In the genomic region with DNA sequence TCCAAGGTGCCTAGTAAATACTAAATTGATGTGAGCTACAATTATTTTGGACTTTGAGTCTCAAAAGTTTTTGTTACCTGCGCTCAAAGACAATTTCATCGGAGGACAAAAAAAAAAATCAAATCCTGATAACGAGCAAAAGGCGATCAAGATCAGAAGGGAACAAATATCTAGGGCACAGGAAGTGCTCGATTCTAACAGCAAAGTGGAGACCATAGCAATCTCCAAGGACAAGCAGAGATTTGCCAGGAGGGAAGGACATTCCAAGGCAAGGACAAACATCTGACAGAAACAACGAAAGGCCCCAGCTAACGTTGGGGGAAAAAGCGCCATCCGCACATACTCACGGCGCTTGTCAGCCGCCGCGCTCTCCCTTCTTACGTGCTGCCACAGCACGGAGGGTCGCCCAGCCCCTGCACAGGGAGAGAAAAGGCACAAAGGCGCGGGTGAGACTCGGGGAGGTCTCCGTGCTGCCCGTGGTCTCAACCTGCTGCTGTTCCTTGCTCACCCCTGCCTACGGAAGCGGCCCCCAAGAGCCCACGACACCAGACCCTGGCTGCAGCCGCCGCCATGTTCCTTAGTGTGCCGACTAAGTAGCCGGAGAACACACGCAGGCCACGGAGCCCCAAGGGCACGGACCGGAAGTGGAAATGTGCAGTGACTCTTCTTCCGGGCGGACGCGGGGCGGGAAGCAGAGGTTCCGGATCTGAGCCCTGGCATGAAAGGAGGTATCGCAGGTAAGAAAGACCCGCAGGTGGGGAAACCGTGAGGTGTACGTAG, we compare ENCODE assay signal across 8 mouse cellular contexts. TPM values are rescaled to one million over a fixed set of nuclear protein-coding genes. Genes with fewer than 3 reads are reported as not detected.
A peak's percentile ranks its signal among the peaks of the same experiment; 100 is the strongest.
DNase-seq lines count a peak whose midpoint lies in the region; ATAC-seq and TF ChIP-seq lines count a peak whose summit lies in the region.

A gene (plus strand): TSS at position 665 of the 780 bp plus-strand sequence.
A gene (minus strand): TSS at position 752 of the 780 bp plus-strand sequence.

- DNase-seq in c-Kit-positive CD71-positive TER-119-positive erythroid progenitor cells, embryonic 14.5 days (ENCODE audit: low spot score), result peak; percentile 91
- DNase-seq in heart, postnatal 0 days (ENCODE audit: low spot score), result peak; percentile 85
- DNase-seq in kidney, postnatal 4 days, result peak; percentile 91 to 94
- peak; percentile 87 to 88 for DNase-seq in lung, adult 18-20 months
- peak; percentile 90 for DNase-seq in testis, postnatal 14 days (ENCODE audit: low spot score)

- H3K27ac ChIP-seq in forebrain, embryonic 12.5 days, result peak within 1 kb of the TSS; percentile 90
- H3K27ac ChIP-seq in heart, postnatal 0 days (ENCODE audit: low read depth), result peak within 1 kb of the TSS; percentile 91
- peak within 1 kb of the TSS; percentile 94 for H3K27ac ChIP-seq in neural tube, embryonic 15.5 days (replicated peaks)

- H3K27me3 ChIP-seq in E14TG2a.4 (ENCODE audit: insufficient read depth, low read length), result no peaks in the 10 kb centered on the region
- H3K27me3 ChIP-seq in forebrain, embryonic 12.5 days, result no peaks in the 10 kb centered on the region
- H3K27me3 ChIP-seq in heart, postnatal 0 days (ENCODE audit: control insufficient read depth, insufficient read depth, low read length), result no peaks in the 10 kb centered on the region
- H3K27me3 ChIP-seq in neural tube, embryonic 15.5 days (replicated peaks), result no peaks in the 10 kb centered on the region

- TF ChIP-seq CTCF in E14TG2a.4 (conservative IDR thresholded peaks at IDR 0.05; ENCODE audit: low read length), result no peak
- no peak for TF ChIP-seq CTCF in heart, postnatal 0 days (IDR thresholded peaks at IDR 0.05; ENCODE audit: low read depth)

- peaks cover 27% of the 10 kb centered on the region for H3K4me1 ChIP-seq in E14TG2a.4 (replicated peaks; ENCODE audit: low read depth, low read length)
- peaks cover 33% of the 10 kb centered on the region for H3K4me1 ChIP-seq in forebrain, embryonic 12.5 days
- H3K4me1 ChIP-seq in heart, postnatal 0 days (ENCODE audit: control insufficient read depth, insufficient read depth), result peaks cover 20% of the 10 kb centered on the region
- H3K4me1 ChIP-seq in neural tube, embryonic 15.5 days, result peaks cover 40% of the 10 kb centered on the region

- no peak; the same call in 1 of the 2 replicates for TF ChIP-seq EP300 in heart, postnatal 0 days (IDR thresholded peaks at IDR 0.05; ENCODE audit: low read depth)

- H3K9me3 ChIP-seq in E14TG2a.4 (ENCODE audit: low read length), result no peaks in the 10 kb centered on the region
- no peaks in the 10 kb centered on the region for H3K9me3 ChIP-seq in forebrain, embryonic 12.5 days
- H3K9me3 ChIP-seq in heart, postnatal 0 days (replicated peaks; ENCODE audit: control insufficient read depth, low read length), result no peaks in the 10 kb centered on the region
- no peaks in the 10 kb centered on the region for H3K9me3 ChIP-seq in neural tube, embryonic 15.5 days (replicated peaks)

- WGBS in forebrain, embryonic 12.5 days, result under 1% methylated on average over 43 of the region's 43 CpGs
- WGBS in heart, postnatal 0 days, result under 1% methylated on average over 43 of the region's 43 CpGs
- under 1% methylated on average over 43 of the region's 43 CpGs for WGBS in neural tube, embryonic 15.5 days

- peaks cover 74% of the 10 kb centered on the region for H3K36me3 ChIP-seq in E14TG2a.4 (ENCODE audit: insufficient read depth, low read length)
- H3K36me3 ChIP-seq in forebrain, embryonic 12.5 days (replicated peaks), result peaks cover 55% of the 10 kb centered on the region
- peaks cover 58% of the 10 kb centered on the region for H3K36me3 ChIP-seq in heart, postnatal 0 days (replicated peaks; ENCODE audit: control insufficient read depth, insufficient read depth, low read length)
- H3K36me3 ChIP-seq in neural tube, embryonic 15.5 days, result peaks cover 40% of the 10 kb centered on the region

- peak within 1 kb of the TSS; percentile 99 for H3K4me3 ChIP-seq in E14TG2a.4 (replicated peaks; ENCODE audit: low read length)
- peak within 1 kb of the TSS; percentile 90 for H3K4me3 ChIP-seq in forebrain, embryonic 12.5 days (replicated peaks)
- peak within 1 kb of the TSS; percentile 73 for H3K4me3 ChIP-seq in heart, postnatal 0 days (ENCODE audit: low read depth, low read length)
- peak within 1 kb of the TSS; percentile 80 for H3K4me3 ChIP-seq in neural tube, embryonic 15.5 days (replicated peaks)

- H3K4me2 ChIP-seq in forebrain, embryonic 12.5 days, result peak within 1 kb of the TSS; percentile 72
- peak within 1 kb of the TSS; percentile 82 for H3K4me2 ChIP-seq in heart, postnatal 0 days (ENCODE audit: low read depth, low read length)
- peak within 1 kb of the TSS; percentile 75 for H3K4me2 ChIP-seq in neural tube, embryonic 15.5 days

- peak; percentile 95 for ATAC-seq in forebrain, embryonic 12.5 days (ENCODE audit: low FRiP score)
- peak; percentile 95 for ATAC-seq in heart, postnatal 0 days (ENCODE audit: insufficient read depth, low read depth)
- peak; percentile 94 for ATAC-seq in neural tube, embryonic 15.5 days (ENCODE audit: low FRiP score)

- H3K9ac ChIP-seq in forebrain, embryonic 12.5 days, result peak within 1 kb of the TSS; percentile 90
- H3K9ac ChIP-seq in heart, postnatal 0 days (replicated peaks; ENCODE audit: low read depth, low read length), result peak within 1 kb of the TSS; percentile 89
- peak within 1 kb of the TSS; percentile 73 for H3K9ac ChIP-seq in neural tube, embryonic 15.5 days (replicated peaks)

RNA-seq across cellular contexts. Expression of the first gene that starts in this region (rescaled TPM):
- polyA plus RNA-seq in forebrain, embryonic 12.5 days (2016; fragmentation: Nextera tagmentation; extraction: Ambion mirVana), result 59.1 and 61.2 TPM in 2 replicates
- total RNA-seq in heart, postnatal 0 days (2014; rRNA removed; ENCODE audit: low replicate concordance), result 19.5 and 28.3 TPM in 2 replicates
- 16.4 and 17.8 TPM in 2 replicates for polyA plus RNA-seq in heart, postnatal 0 days (2015; fragmentation: Nextera tagmentation; extraction: Ambion mirVana)
- polyA plus RNA-seq in neural tube, embryonic 15.5 days (2015; fragmentation: Nextera tagmentation; extraction: Ambion mirVana), result 48.6 and 55.3 TPM in 2 replicates

RNA-seq across cellular contexts. Expression of the second gene that starts in this region (rescaled TPM):
- polyA plus RNA-seq in forebrain, embryonic 12.5 days (2016; fragmentation: Nextera tagmentation; extraction: Ambion mirVana), result 188 and 192 TPM in 2 replicates
- total RNA-seq in heart, postnatal 0 days (2014; rRNA removed; ENCODE audit: low replicate concordance), result 556 and 596 TPM in 2 replicates
- polyA plus RNA-seq in heart, postnatal 0 days (2015; fragmentation: Nextera tagmentation; extraction: Ambion mirVana), result 620 and 652 TPM in 2 replicates
- polyA plus RNA-seq in neural tube, embryonic 15.5 days (2015; fragmentation: Nextera tagmentation; extraction: Ambion mirVana), result 228 and 239 TPM in 2 replicates

Comparison
In these comparisons a context has a peak if more than half of its experiments do, and no peak if none do; other contexts are left out.
1. Peak in every context shown above with its lines: DNase-seq, ATAC-seq, H3K4me3 ChIP-seq and H3K27ac ChIP-seq.